Mouse (Mus musculus) E14TG2a.4 (cell line): Measurements from ENCODE around the gene Scaf1.

Source experiments
- CTCF ChIP-seq: conservative IDR thresholded peaks from 2 replicates; pipeline ENCODE4 v1.5.1; 2014; ENCODE audit warnings: low read length
- NANOG ChIP-seq: IDR thresholded peaks from 2 replicates; pipeline ENCODE4 v1.6.1; 2014; ENCODE audit warnings: borderline replicate concordance, low read length, mixed read lengths
- POU5F1 ChIP-seq: IDR thresholded peaks from 2 replicates; pipeline ENCODE4 v1.6.1; 2014; ENCODE audit warnings: low read length, borderline replicate concordance

DNA sequence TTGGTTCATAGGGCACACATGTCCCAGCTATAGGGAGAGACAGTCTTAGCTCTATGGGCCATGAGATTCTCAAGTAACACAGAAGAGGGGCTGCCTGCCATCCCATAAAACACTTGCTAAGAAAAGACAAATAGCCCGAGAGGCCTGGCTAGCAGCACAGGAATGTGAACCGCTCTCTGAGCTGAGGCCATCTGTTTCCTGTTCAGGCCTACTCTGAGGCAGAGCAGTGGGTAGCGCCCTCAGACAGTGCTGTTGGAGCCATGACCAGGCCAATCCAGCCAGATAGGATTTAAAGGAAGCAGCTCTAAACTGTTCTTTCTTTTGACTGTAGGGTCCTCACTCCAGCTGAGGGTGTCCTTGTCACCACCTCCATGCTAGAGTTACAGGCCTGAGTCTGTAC is 11.6 kb downstream of the Scaf1 start:
- TF ChIP-seq CTCF (no peak), POU5F1 (no peak), NANOG (no peak)
